ENCODE assay signal across 16 mouse cellular contexts in genomic region chr3:79905397-79905796, GRCm38 (mm10). TPM values are rescaled to one million over a fixed set of nuclear protein-coding genes. Genes with fewer than 3 reads are reported as not detected.
"Had no signal": no experiment of that assay in that cellular context is flagged by ENCODE, and none has a peak within 500 bp of the region (broad histone marks: within the 10 kb centered on the region; RNA-seq: fewer than 3 reads in every experiment).

No protein-coding gene starts in this region.

- H3K4me1 ChIP-seq: midbrain, embryonic 15.5 days had no signal

- ATAC-seq: midbrain, embryonic 13.5 days; midbrain, embryonic 15.5 days had no signal

- H3K36me3 ChIP-seq: midbrain, embryonic 13.5 days; midbrain, embryonic 15.5 days; neural tube, embryonic 12.5 days; stomach, embryonic 15.5 days had no signal

- H3K27ac ChIP-seq: midbrain, embryonic 13.5 days; midbrain, embryonic 15.5 days; stomach, embryonic 15.5 days; stomach, postnatal 0 days had no signal

- H3K4me2 ChIP-seq: lung, embryonic 14.5 days; midbrain, embryonic 11.5 days; midbrain, embryonic 13.5 days; midbrain, embryonic 15.5 days; neural tube, embryonic 12.5 days; stomach, embryonic 15.5 days had no signal

- H3K9me3 ChIP-seq: midbrain, embryonic 13.5 days; midbrain, embryonic 15.5 days; neural tube, embryonic 12.5 days; stomach, embryonic 15.5 days had no signal

- H3K9ac ChIP-seq: lung, embryonic 14.5 days; midbrain, embryonic 13.5 days; midbrain, embryonic 15.5 days; neural tube, embryonic 12.5 days; stomach, embryonic 15.5 days had no signal

- H3K27me3 ChIP-seq: midbrain, embryonic 13.5 days; midbrain, embryonic 15.5 days; neural tube, embryonic 12.5 days; stomach, embryonic 15.5 days had no signal

- H3K4me3 ChIP-seq: midbrain, embryonic 13.5 days; midbrain, embryonic 15.5 days; neural tube, embryonic 12.5 days; stomach, embryonic 15.5 days had no signal

- DNase-seq: lung, adult 18-20 months; lung, embryonic 14.5 days; lung, postnatal 10 days; lung, postnatal 4 days; right cerebral cortex, postnatal 14 days; thymus, adult 18-20 months; thymus, postnatal 14 days; thymus, postnatal 36 days had no signal

RNA-seq across cellular contexts. Expression of gene Fam198b, which starts 21.1 kb away (rescaled TPM):
- total RNA-seq: monocyte, adult 5-6 weeks; neutrophil, adult 5-6 weeks had no signal

RNA-seq across cellular contexts. Expression of gene Tmem144, which starts 52.8 kb away (rescaled TPM):
- total RNA-seq: monocyte, adult 5-6 weeks had no signal
